Mouse (Mus musculus): ENCODE measurements around the gene 2310011J03Rik.

DNA sequence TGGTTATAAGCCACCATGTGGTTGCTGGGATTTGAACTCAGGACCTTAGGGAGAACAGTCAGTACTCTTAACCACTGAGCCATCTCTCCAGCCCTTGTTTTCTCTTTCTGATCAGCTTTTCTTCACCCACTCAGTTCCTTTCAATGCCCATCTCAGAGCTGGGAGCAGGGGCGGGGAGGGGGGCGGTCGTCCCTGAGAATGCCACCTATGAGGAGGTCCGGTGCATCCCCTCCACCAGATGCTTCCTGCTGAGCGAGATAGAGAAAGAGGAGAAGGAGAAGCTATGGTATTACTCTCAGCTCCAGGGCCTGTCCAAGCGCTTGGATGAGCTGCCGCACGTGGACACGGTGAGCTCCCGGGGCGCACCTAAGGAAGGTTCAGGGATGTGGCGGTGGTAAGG lies 15.9 kb downstream of the 2310011J03Rik start:
- TF ChIP-seq CTCF (IDR thresholded peaks at IDR 0.05; ENCODE audit: control insufficient read depth, insufficient read depth, insufficient read length) (no peak), MAX (IDR thresholded peaks at IDR 0.05) (no peak), USF1 (IDR thresholded peaks at IDR 0.05; ENCODE audit: low read depth) (no peak), CEBPB (IDR thresholded peaks at IDR 0.05; ENCODE audit: low read depth) (no peak), MYOD1 (IDR thresholded peaks at IDR 0.05; ENCODE audit: control insufficient read depth, insufficient read length, low read depth) (no peak), MYOG (IDR thresholded peaks at IDR 0.05; ENCODE audit: control insufficient read depth, extremely low read depth, insufficient read length) (no peak), FOSL1 (IDR thresholded peaks at IDR 0.05; ENCODE audit: insufficient read depth, low read length, poor library complexity, severe bottlenecking) (no peak)
